In genomic region chr19:7204898-7205297, GRCm38 (mm10) we compare ENCODE assay signal across 9 mouse cellular contexts. TPM values are rescaled to one million over a fixed set of nuclear protein-coding genes. Genes with fewer than 3 reads are reported as not detected.
DNase-seq lines count a peak whose midpoint lies in the region; ATAC-seq lines count a peak whose summit lies in the region.
"Had no signal": no experiment of that assay in that cellular context is flagged by ENCODE, and none has a peak within 500 bp of the region (broad histone marks: within the 10 kb centered on the region; RNA-seq: fewer than 3 reads in every experiment).

No protein-coding gene starts in this region.

- no peak for ATAC-seq in lung, embryonic 15.5 days (ENCODE audit: borderline replicate concordance, extremely low read depth, low FRiP score, low TSS enrichment)
- no peak for ATAC-seq in embryonic facial prominence, embryonic 15.5 days (ENCODE audit: insufficient number of reproducible peaks, low FRiP score, low TSS enrichment, low read depth)
- no peak for ATAC-seq in limb, embryonic 12.5 days (ENCODE audit: insufficient number of reproducible peaks, insufficient read depth, low FRiP score, low TSS enrichment, low read depth)
- no peak for ATAC-seq in stomach, embryonic 14.5 days (ENCODE audit: insufficient number of reproducible peaks, insufficient read depth, low FRiP score, low read depth)

- H3K36me3 ChIP-seq in lung, embryonic 15.5 days = peaks cover 43% of the 10 kb centered on the region
- peaks cover 44% of the 10 kb centered on the region for H3K36me3 ChIP-seq in embryonic facial prominence, embryonic 15.5 days
- H3K36me3 ChIP-seq in limb, embryonic 12.5 days = peaks cover 44% of the 10 kb centered on the region
- peaks cover 42% of the 10 kb centered on the region for H3K36me3 ChIP-seq in stomach, embryonic 14.5 days (ENCODE audit: control insufficient read depth, insufficient read depth, low read length)

- 62% methylated on average over 2 of the region's 2 CpGs for WGBS in lung, embryonic 15.5 days
- 48% methylated on average over 2 of the region's 2 CpGs for WGBS in embryonic facial prominence, embryonic 15.5 days
- 80% methylated on average over 2 of the region's 2 CpGs for WGBS in limb, embryonic 12.5 days
- 67% methylated on average over 2 of the region's 2 CpGs for WGBS in stomach, embryonic 14.5 days

- peaks cover 18% of the 10 kb centered on the region for H3K4me1 ChIP-seq in lung, embryonic 15.5 days
- peaks cover 33% of the 10 kb centered on the region for H3K4me1 ChIP-seq in embryonic facial prominence, embryonic 15.5 days
- H3K4me1 ChIP-seq in limb, embryonic 12.5 days (replicated peaks) = peaks cover 27% of the 10 kb centered on the region
- H3K4me1 ChIP-seq in stomach, embryonic 14.5 days (ENCODE audit: control insufficient read depth, insufficient read depth, low read length) = peaks cover 16% of the 10 kb centered on the region

- H3K4me3 ChIP-seq in lung, embryonic 15.5 days = peak overlapping the region; percentile 81
- H3K4me3 ChIP-seq in embryonic facial prominence, embryonic 15.5 days (replicated peaks) = peak overlapping the region; percentile 89
- peak overlapping the region; percentile 86 for H3K4me3 ChIP-seq in limb, embryonic 12.5 days (replicated peaks)
- H3K4me3 ChIP-seq in stomach, embryonic 14.5 days (ENCODE audit: low read depth, low read length) = peak overlapping the region; percentile 80

- peak overlapping the region; percentile 80 for H3K9ac ChIP-seq in lung, embryonic 15.5 days
- H3K9ac ChIP-seq in embryonic facial prominence, embryonic 15.5 days = peak overlapping the region; percentile 76; the same call in 1 of the 2 replicates
- peak overlapping the region; percentile 80 for H3K9ac ChIP-seq in limb, embryonic 12.5 days (replicated peaks)
- peak overlapping the region; percentile 56 for H3K9ac ChIP-seq in stomach, embryonic 14.5 days (replicated peaks; ENCODE audit: low read depth, low read length)

- H3K4me2 ChIP-seq in lung, embryonic 15.5 days = peak overlapping the region; percentile 72
- peak overlapping the region; percentile 66 for H3K4me2 ChIP-seq in embryonic facial prominence, embryonic 15.5 days (replicated peaks)
- peak overlapping the region; percentile 89 for H3K4me2 ChIP-seq in limb, embryonic 12.5 days
- peak overlapping the region; percentile 88 for H3K4me2 ChIP-seq in stomach, embryonic 14.5 days (replicated peaks; ENCODE audit: low read depth, low read length)

- no peaks in the 10 kb centered on the region for H3K9me3 ChIP-seq in lung, embryonic 15.5 days
- H3K9me3 ChIP-seq in embryonic facial prominence, embryonic 15.5 days (replicated peaks) = no peaks in the 10 kb centered on the region
- H3K9me3 ChIP-seq in limb, embryonic 12.5 days = no peaks in the 10 kb centered on the region
- H3K9me3 ChIP-seq in stomach, embryonic 14.5 days (ENCODE audit: control insufficient read depth, low read depth, low read length) = no peaks in the 10 kb centered on the region

- no peak for DNase-seq in lung, postnatal 4 days
- DNase-seq in ovary, postnatal 36 days (ENCODE audit: low spot score) = no peak
- DNase-seq in right cerebral cortex, postnatal 14 days = no peak
- DNase-seq: kidney, adult 11 months; right cerebral cortex, postnatal 4 days had no signal

- no peak overlapping the region for H3K27ac ChIP-seq in lung, embryonic 15.5 days
- peak overlapping the region; percentile 99; the same call in 1 of the 2 replicates for H3K27ac ChIP-seq in embryonic facial prominence, embryonic 15.5 days (replicated peaks)
- H3K27ac ChIP-seq in limb, embryonic 12.5 days = no peak overlapping the region
- H3K27ac ChIP-seq in stomach, embryonic 14.5 days (ENCODE audit: low read length) = no peak overlapping the region

- H3K27me3 ChIP-seq in lung, embryonic 15.5 days = no peaks in the 10 kb centered on the region
- H3K27me3 ChIP-seq in embryonic facial prominence, embryonic 15.5 days = no peaks in the 10 kb centered on the region
- no peaks in the 10 kb centered on the region for H3K27me3 ChIP-seq in limb, embryonic 12.5 days
- H3K27me3 ChIP-seq in stomach, embryonic 14.5 days (ENCODE audit: control insufficient read depth, insufficient read depth, low read length) = no peaks in the 10 kb centered on the region

RNA-seq across cellular contexts. Expression of gene Otub1, which starts 1.2 kb away (rescaled TPM):
- polyA plus RNA-seq in lung, embryonic 15.5 days (2015; fragmentation: Nextera tagmentation; extraction: Ambion mirVana) = 188 and 194 TPM in 2 replicates
- polyA plus RNA-seq in embryonic facial prominence, embryonic 15.5 days (2015; fragmentation: Nextera tagmentation; extraction: Ambion mirVana) = 206 and 214 TPM in 2 replicates
- polyA plus RNA-seq in limb, embryonic 12.5 days (2016; fragmentation: Nextera tagmentation; extraction: Ambion mirVana) = 222 and 233 TPM in 2 replicates
- polyA plus RNA-seq in stomach, embryonic 14.5 days (2014; fragmentation: Nextera tagmentation; extraction: Ambion mirVana) = 222 and 238 TPM in 2 replicates

RNA-seq across cellular contexts. Expression of gene Cox8a, which starts 12.5 kb away (rescaled TPM):
- polyA plus RNA-seq in lung, embryonic 15.5 days (2015; fragmentation: Nextera tagmentation; extraction: Ambion mirVana) = 793 and 848 TPM in 2 replicates
- polyA plus RNA-seq in embryonic facial prominence, embryonic 15.5 days (2015; fragmentation: Nextera tagmentation; extraction: Ambion mirVana) = 822 and 870 TPM in 2 replicates
- polyA plus RNA-seq in limb, embryonic 12.5 days (2016; fragmentation: Nextera tagmentation; extraction: Ambion mirVana) = 870 and 903 TPM in 2 replicates
- 1,044 and 1,144 TPM in 2 replicates for polyA plus RNA-seq in stomach, embryonic 14.5 days (2014; fragmentation: Nextera tagmentation; extraction: Ambion mirVana)

RNA-seq across cellular contexts. Expression of gene Naa40, which starts 36.1 kb away (rescaled TPM):
- polyA plus RNA-seq in lung, embryonic 15.5 days (2015; fragmentation: Nextera tagmentation; extraction: Ambion mirVana) = 55.1 and 61.5 TPM in 2 replicates
- 49.8 and 55.4 TPM in 2 replicates for polyA plus RNA-seq in embryonic facial prominence, embryonic 15.5 days (2015; fragmentation: Nextera tagmentation; extraction: Ambion mirVana)
- 69.7 and 73.1 TPM in 2 replicates for polyA plus RNA-seq in limb, embryonic 12.5 days (2016; fragmentation: Nextera tagmentation; extraction: Ambion mirVana)
- 59.4 and 59.6 TPM in 2 replicates for polyA plus RNA-seq in stomach, embryonic 14.5 days (2014; fragmentation: Nextera tagmentation; extraction: Ambion mirVana)
